Mouse (Mus musculus) liver, adult 2 months (tissue): ENCODE results near the gene Inpp5k.

Experiments used
- CTCF ChIP-seq: fragments of 200-500 bp; IDR thresholded peaks from 2 replicates; pipeline ENCODE4 v1.5.1; 2011; ENCODE audit warnings: low read depth, low read length, control low read depth
- POLR2A ChIP-seq: fragments of 200-500 bp; IDR thresholded peaks from 2 replicates; pipeline ENCODE4 v1.6.1; 2011; ENCODE audit warnings: low read length, control low read depth; ENCODE audit not compliant: insufficient read depth; ENCODE audit errors: extremely low read depth

DNA sequence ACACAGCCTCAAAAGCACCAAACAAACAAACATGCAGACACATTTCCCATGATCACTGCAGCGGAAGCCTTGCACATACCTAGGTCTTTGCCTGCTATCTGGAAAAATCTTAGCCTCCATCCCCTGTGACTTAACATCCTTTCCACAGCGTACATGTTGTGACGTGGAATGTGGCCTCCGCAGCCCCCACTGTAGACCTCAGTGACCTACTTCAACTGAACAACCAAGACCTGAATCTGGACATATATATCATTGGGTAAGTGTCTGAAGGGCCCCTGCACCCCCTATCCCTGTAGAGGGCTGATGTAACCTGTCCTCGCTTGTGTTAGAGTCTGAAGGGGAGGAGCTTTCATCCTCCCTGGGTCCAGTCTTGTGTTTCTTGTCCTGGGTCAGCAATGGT is 2.1 kb downstream of the Inpp5k start:
- TF ChIP-seq POLR2A (no peak), CTCF (no peak)
